Mouse (Mus musculus): ENCODE measurements at regions not wholly inside any gene's neighbourhood (a gene's known extent, or its start where the extent isn't known, plus 50 kb on each side); places are given as distances from the start of the nearest gene placed in this dataset.

DNA sequence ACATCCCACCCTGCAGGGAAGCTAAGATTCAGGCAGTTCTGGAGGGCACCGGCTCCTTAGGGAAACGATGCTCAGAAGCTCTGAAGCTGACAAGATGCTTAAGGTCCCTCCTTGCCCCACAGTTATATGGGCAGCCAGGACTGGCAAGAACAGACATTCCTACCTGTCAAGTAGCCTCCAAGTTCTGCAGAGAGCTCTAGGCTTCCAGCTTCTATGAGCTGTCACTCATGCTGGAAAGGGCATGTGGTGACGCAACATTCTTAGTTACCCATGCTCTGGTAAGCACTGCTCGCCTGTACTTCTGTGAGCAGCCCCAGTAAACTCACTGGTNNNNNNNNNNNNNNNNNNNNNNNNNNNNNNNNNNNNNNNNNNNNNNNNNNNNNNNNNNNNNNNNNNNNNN is 511.3 kb downstream of the 1810013L24Rik start:
- no peak for DNase-seq (ENCODE audit: low spot score in 2 of 2)

DNA sequence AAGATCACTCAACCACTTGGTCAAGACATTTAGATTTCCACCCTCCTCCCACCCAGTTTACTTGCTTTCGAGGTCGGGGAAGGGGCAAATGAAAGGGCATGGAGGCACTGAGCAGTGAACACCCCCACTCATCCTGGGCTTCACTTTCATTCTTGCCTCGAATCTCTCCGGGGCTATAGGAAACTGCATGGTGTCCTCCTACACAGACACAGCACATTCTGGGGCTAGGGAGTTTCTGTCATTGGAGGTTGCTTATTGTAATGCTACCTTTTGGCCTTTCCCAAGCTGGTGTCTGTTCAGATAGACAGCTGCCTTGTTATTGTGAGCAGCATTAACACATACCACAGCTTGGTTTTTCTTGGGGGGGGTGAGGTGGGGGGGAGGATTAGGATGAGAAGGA is 523.9 kb downstream of the 1810013L24Rik start:
- DNase-seq (ENCODE audit: low spot score in 2 of 2): no peak

DNA sequence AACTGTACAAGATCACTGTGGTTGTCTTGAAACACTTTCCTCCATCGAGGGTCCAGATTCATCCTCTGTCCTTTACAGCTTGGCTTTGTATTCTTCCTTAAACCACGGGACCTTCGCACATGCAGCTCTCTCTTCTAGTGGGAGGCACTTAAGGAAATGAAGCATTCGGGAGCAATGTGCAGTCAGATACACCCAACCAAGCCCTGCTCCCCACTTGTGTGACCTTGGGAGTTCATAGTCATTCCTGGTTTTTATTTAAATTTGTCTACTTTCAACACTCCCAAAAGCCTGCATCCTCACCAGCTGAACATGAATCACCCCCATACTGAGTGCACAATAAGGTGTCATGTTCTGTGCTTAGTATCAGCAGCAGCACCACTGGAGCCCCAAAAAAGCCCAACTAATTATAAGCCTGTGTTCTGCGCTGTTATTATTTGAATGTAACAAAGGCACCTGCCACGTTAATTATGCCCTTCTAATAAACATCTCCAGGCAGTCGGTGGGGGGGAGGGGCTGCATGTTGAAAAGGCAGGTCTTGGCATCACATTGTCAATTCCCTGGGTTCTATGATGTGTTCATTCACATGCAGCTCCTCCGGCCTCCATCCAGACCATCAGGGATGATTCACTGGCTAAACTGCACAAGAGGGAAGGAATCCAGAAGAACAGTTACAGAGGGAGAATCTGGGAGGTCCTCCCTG is 524.6 kb downstream of the 1810013L24Rik start:
- no peak for DNase-seq (ENCODE audit: low spot score in 2 of 2)

DNA sequence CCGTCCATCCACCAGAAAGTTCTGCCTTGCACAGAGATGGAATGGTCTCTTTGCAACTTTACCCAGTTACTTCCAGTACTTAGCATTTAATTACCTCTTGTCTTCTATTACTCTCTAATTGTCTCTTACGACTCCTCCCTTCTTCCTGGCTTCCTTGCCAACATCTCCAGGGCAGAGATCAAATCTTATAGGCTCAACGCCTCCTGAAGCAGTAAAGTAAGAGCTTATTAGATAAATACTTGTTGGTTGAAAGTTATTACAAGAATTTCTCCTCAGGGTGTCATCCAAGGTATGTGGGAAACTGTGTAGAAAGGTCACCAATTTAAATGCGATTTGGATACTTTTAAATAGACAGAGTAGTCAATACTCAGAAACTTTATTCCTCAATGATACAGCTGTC is 528.8 kb downstream of the 1810013L24Rik start:
- DNase-seq (ENCODE audit: low spot score in 2 of 2): no peak

DNA sequence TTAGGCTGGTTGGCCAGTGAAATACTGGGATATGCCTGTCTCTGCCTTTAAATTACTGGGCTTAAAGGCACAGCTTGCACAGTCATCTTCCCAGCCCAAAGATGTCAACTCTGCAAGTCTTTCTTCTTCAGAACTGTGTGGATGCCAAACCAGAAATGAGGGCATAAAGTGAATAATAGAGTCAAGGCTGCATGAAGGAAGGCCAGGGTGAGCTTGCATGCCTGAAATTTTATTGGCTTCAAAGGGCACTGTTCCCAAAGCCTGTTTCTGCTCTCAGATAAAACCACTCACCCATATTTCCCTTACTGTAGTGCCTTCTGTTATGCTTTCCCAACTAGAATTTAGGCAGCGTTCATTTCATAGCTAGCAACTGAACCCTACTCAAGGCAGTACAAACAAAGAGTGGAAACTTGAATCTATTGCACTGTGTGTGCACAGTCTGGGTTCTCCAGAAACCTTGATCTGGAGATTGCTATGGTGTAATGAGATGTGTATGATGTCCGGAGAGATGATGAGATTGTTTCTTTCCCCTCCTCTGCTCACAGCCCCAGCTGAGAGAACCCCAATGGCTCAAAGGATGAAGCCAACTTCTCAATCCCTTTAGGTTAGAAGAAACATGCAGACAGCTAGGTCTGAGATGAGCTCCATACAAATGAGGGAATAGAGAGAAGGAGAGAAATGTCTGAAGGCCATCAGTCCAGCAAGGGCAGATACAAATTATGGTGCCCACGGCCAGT is 529.7 kb downstream of the 1810013L24Rik start:
- DNase-seq (ENCODE audit: low spot score in 2 of 2): no peak

DNA sequence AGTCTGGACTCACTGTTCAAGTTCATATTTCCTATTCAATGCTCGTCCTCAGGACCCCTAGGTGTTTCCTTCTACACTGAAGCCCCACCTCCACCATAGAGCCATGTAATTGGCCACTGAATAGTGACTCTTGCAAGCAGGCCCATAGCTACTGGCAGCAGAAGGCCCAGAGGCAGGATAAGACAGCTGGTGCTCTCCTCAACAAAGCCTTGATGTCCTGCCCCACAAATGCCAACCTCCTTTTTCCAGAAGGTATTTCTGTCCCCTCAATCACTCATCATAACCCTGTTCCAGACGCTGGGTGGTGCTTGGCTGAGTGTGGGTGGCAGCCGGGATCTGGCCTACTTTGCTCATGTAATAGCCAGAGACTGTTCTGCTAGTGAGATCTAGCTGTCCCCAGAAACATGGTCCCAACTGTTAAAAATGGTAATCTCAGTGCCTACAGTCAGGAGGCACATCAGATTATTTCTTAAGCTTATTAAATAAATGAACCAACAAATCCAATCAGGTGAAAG is 530.9 kb downstream of the 1810013L24Rik start:
- DNase-seq (ENCODE audit: low spot score in 2 of 2): peak; percentile 37 to 55

DNA sequence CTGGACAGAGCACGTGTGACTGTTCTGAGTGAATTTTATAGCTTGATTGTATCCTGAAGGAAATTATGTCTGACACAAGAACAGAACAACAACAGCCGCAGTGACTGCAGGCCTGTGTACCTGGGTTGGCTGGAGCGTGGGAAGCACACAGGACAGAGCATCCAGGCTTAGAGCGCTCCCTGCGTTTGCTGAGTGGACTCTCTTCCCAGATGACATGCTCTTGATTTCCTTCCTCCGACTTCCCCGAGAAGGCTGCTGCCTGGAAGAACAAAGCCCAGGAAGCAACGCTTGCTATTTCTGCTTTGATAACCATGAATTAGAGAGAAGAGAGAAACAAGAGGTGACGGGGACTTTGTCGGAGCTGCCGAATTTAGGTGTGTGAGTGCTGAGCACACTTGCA is 532.2 kb downstream of the 1810013L24Rik start:
- DNase-seq (ENCODE audit: low spot score in 2 of 2): no peak

DNA sequence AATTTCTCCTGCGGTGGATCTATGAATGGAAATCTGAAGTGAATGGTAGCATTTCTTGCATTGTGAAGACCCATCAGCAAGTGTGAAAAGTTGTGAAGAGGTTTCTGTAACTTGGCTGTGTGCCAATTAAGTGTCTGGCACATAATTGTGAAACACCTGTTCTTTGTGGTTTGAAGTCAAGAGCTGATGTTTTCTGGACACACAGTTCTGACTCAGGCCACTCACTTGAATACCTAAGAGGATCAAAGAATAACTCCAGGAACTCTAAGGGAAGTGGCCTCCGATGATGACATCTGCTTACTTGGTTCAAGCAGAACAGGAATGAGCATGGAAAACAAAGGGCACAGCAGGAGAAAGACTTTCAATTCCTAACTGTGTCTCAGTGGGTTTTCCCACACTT is 534.2 kb downstream of the 1810013L24Rik start:
- DNase-seq (ENCODE audit: low spot score in 2 of 2): no peak

DNA sequence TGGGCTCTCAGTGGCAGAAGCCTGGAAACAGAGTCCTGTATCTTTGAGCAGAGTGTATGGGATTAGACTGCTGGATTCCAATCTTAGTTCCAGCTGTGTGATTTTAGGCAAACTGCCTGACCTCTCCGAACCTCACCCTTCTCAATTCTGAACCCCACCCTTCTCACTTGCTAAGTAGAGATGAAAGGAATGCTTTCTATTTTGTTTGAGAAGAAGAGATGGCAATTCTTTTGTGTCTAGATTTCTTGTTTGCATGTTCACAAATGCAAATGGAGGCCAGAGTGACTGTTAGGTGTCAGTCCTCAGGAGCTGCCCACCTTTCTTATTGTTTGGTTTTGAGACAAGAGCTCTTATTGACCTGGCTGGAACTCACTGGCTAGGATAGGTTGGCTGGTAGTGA is 561.1 kb downstream of the 1810013L24Rik start:
- DNase-seq (ENCODE audit: low spot score in 2 of 2): no peak

DNA sequence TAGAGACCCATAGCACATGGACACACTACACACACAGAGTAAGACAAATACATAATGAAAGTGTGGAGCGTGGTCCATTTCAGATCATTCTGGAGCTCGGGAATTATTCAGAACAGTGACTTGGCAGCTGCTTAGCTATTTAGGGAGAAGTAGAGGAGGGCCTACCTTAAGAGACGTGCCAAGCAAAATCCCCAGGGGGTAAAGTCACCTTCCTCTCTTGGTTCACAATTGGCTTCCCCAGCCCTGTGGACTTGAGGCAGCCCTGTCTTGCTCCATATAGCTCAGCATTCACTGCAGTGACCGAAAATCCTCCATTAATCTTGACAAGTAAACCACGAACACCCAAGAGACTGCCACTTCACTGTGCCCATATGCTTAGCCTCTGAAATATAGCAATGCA is 574.8 kb downstream of the 1810013L24Rik start:
- DNase-seq (ENCODE audit: low spot score in 2 of 2): no peak

DNA sequence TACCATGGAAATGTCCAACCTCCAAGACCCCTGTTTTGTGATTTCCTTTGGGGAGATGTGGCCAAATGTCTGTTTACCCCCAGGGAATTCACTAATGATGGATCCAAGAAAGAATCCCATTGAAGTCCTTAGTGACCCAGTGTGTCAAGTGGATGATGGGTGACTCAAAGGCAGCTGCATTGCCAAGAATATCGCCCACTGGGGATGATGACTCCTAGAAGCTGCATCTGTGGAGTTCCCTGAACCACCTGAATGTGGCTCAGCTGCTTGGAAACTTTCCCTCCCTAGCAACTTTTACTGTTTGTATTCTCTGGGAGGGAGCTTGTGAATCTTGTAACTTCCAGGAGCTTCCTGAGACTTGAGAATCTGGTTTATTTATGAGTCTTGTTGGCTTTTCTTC is 578.3 kb downstream of the 1810013L24Rik start:
- no peak for DNase-seq (ENCODE audit: low spot score in 2 of 2)

DNA sequence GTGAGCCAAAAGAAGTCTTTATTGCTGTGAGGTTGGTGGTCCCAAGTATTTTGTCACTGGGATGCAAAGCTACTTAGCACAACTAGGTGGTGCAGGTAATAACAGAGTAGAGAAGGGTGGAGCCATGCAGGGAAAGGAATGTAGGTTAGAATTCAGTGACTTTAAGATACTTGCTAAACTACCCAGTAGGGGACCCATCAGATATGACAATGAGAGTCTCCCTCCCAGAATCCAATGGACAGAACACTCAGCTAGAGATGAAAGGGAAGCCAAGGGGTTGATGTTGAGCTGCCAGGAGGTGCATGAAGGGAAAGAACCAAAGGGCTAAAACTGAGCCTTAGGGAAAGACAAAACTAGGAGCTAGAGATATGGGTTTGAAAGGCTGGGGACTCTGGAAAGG is 564.9 kb downstream of the Grin2a start:
- no peak for DNase-seq (ENCODE audit: low spot score in 2 of 2)

DNA sequence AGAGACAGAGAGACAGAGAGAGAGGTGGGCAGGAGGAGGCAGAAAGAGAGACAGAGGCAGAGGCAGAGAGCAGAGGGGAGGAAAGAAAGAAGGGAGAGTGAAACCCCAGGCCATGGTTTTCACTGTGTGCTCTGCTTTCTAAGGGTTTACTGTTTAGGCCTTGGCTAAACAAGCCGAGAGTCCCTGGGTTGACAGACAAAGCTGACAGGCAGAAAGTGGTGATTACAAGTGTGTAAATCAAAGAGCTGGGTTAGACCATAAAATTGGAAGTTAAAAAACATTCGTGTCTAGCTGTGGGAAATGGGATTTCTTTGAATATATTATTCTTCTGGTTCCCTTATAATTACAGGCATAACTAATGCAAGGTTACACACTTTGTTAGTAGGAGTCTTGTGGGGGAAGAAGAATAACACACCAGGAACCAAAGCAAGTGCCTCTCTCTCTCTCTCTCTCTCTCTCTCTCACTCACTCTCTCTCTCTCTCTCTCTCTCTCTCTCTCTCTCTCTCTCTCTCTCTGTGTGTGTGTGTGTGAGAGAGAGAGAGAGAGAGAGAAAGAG is 556.0 kb downstream of the Grin2a start:
- no peak for DNase-seq (ENCODE audit: low spot score in 2 of 2)

DNA sequence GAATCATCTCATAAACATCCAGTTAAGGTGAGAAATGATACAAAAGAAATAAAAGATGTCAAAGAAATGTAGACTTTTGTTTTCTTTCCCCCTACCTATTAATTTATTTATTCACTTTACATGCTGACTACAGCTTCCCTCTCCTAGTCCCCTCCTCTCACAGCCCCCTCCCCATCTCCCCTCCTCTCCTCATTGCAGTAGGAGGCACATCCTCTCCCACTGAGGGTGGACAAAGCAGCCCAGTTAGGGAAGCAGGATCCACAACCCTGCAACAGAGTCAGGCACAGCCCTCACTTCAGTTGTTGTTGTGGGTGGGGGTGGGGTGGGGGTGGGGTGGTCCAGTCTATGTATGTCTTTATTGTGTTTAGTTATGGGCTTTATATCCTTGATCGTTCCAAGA is 555.5 kb downstream of the Grin2a start:
- no peak for DNase-seq (ENCODE audit: low spot score in 2 of 2)

DNA sequence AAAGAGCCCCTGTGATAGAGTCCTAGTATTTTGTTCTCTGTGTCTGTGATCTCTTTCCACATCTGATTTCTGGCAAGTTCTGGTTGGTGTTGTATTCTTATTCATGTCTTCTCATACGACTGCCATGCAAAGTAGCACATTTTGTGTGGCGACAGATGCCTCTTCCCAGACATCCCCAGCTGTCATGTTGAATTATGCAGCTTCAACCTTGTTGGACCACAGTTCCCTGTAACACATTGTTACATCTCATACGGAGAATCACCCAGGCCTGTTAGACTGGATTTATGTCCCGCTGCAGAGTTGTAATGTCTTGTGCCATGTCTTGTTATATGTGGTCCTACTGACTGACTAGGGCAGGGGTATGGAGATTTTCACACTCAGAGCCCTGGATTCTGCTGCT is 543.3 kb downstream of the Grin2a start:
- no peak for DNase-seq (ENCODE audit: low spot score in 2 of 2)

DNA sequence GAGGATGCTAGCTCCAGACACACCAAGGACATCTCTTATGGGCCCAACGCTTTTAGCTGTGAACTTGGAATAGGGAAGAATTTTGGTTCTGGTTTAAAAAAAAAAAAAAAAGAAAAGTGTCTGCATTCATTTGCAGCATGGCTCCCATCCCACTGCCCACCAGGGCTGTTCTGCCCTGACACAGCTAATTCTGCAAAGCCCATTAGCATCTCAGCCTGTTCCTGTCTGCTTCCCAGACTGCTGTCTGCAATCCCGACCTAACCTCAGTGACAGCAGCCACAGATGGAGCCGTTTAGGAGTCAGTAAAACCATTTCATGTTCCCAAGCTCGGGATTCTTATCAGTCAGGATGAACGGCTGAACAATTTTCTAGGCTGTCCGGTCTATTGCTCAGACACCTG is 537.8 kb downstream of the Grin2a start:
- DNase-seq (ENCODE audit: low spot score in 2 of 2): no peak

DNA sequence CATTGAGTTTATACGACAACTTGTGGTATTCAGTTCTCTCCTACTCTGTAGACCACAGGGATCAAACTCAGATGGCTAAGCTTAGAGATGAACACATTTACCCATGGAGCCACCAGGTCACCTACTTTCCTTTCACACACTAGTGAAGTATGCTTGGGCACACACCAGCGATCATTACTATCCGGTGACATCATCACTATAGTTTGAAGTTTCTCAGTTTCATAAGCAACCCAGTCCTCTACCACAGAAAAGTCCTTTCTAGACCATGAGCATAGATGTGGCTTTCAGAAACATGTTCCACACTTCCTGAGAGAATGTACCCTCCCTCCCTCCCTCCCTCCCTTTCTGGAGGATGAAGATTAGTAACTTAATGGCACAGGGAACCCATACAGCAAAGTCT is 532.9 kb downstream of the Grin2a start:
- DNase-seq (ENCODE audit: low spot score in 2 of 2): no peak

DNA sequence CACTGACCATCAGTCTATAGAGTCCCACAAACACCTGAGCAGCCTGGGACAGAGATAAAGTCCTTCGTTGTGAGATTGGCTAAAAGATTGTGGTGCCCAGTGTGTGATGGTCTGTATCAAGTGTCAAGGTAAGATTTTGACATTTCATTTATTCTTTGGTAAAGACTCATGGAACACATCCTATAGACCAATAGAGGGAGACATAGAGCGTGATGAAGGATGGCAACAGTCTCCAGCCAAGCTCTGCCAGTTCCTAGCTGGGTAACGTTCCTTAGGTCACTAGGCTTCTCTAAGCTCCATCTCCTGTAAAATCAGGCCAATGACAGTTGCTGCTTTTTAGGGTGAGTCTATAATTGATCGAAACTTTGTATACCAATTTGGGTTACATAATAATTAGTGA is 526.0 kb downstream of the Grin2a start:
- no peak for DNase-seq (ENCODE audit: low spot score in 2 of 2)

DNA sequence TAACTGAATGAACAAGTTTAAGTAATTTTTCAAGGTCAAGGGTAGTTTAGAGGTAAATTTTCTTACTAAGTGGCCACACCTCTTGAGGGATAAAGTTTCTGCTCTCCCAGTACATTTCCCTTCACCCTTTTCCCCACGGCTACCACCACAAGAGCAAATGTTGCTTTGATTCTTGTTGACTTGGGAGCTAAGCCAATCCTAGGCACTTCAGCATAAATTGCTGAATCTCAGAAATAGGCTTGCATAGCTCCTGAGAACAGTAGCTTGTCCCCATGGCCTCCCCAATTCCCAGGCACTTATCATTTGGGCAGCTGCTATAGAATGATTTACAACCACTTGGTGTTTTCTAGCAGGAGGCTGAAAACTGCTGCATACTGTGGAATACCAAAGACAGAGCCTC is 510.1 kb downstream of the Grin2a start:
- DNase-seq (ENCODE audit: low spot score in 2 of 2): no peak

DNA sequence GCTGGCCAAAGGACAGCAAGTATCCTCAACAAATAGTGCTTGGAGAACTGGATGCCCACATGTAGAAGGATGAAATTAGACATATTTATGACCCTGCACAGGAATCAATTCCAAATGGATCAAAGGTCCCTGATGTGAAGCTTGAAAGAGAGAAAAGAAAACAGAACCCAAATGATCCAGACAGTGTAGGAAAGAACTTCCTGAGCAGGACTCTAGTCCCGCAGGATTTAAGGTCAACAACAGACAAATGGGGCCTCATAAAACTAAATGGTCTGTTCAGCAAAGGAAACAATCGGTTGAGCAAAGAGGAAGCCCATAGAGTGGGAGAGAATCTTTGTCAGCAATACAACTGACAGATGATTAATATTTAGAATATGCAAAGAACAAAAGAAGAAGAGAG is 497.1 kb downstream of the Grin2a start:
- no peak for DNase-seq (ENCODE audit: low spot score in 2 of 2)

DNA sequence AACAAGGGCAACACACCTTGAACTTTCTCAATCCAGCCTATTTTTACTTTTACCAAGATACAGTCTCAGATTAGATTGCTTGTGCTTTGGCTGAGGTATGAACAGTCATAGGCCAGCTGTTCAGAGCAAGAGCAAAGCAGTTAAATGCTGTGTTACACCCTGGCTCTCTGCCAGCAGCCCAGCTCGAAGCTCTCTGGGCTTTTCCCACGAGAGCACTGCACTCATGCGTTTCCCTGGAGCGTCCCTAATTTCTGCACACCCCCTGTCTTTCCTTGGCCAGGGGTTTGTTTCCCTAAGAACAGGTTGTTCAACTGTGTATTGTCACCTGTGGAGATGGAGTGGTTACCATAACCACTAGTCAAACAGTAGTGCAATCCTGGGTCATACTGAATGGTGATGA is 493.6 kb downstream of the Grin2a start:
- no peak for DNase-seq (ENCODE audit: low spot score in 2 of 2)

DNA sequence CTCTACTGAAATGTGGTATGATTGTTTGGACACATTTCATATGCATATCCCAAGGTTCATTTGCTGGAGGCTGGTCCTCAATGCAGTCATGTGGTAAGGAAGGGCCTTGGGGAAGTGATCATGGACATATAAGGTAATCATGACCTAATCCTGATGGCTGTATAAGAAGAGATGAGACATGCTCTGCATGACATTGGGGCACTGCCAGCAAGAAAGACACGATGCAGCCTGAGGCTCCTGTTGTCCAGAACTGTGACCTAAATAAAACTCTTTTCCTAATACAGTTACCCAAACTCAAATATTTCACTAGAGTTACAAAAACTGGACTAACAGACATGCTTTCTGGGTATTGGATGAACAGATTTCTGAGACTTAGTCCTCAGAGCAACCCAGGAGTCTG is 485.7 kb downstream of the Grin2a start:
- DNase-seq (ENCODE audit: low spot score in 2 of 2): no peak

DNA sequence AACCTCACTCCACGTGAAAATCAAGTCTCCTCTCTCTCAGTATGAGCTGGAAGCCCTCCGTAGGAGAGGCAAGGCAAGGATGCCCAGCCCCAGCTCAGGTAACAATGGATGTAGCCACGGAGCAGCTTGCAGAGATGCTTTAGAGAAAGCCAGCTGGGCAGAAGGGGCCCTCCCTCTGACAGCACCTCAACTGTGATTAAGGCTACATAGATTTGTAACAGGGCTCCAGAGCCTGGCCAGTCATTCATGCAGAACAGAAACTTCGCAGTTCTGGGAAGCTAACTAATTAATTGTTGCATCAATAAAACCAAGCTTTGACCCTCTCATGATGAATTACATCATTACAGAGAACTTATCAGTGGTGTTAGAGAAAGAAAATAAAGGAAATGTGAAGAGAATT is 480.8 kb downstream of the Grin2a start:
- no peak for DNase-seq (ENCODE audit: low spot score in 2 of 2)

Data from right cerebral cortex, postnatal 36 days (tissue).